Mouse (Mus musculus) lung, adult 2 months (tissue): ENCODE measurements around the gene Cyp2d11.

ENCODE experiments used
- CTCF ChIP-seq: fragments of 200-500 bp; IDR thresholded peaks from 2 replicates; pipeline ENCODE4 v1.5.1; 2011; ENCODE audit warnings: mild to moderate bottlenecking, low read length, control low read depth; ENCODE audit not compliant: insufficient read depth
- POLR2A ChIP-seq: fragments of 200-500 bp; IDR thresholded peaks from 2 replicates; pipeline ENCODE4 v1.6.1; 2011; ENCODE audit warnings: low read depth, mild to moderate bottlenecking, control low read depth, low read length, borderline replicate concordance; ENCODE audit errors: extremely low read depth

GRCm38 (mm10) chr15:82341675-82342542 is 51.9 kb downstream of the Cyp2d11 start:
- TF ChIP-seq CTCF: no peak
- no peak for TF ChIP-seq POLR2A
